Mouse (Mus musculus): ENCODE measurements around the gene Abhd13. TPM values are rescaled to one million over a fixed set of nuclear protein-coding genes. Genes with fewer than 3 reads are reported as not detected.

The Abhd13 gene
- total and polyA plus RNA-seq, 3 experiments, result 14.0 to 15.5 TPM; not detected in 1

DNA sequence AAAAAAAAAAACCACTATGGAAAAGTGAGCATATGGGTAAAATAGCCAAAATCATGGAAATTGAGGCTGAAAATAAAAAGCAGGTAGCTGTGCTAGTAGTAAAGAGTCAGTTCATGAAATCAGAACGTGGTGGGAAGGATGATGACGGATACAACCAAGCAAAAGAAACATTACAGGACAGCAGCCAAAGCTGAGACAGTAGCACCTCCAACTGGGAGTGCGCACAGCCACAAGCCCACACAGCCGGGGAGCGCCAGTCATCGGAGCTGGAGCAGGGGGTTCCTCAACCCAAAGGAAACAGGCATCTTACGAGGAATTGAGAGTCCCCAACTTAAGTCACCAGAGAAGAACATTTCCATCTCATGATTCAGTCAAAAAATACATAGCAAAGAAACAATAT lies 26.6 kb downstream of the Abhd13 start:
- no peaks in the 10 kb centered on the region for H3K9me3 ChIP-seq (replicated peaks; ENCODE audit: insufficient read depth, low read length)
- no peaks in the 10 kb centered on the region for H3K27me3 ChIP-seq (ENCODE audit: control insufficient read depth in 1 of 2, insufficient read depth in 2 of 2, low read length in 2 of 2)
- H3K4me1 ChIP-seq (ENCODE audit: control insufficient read depth in 1 of 2, insufficient read depth in 2 of 2, low read length in 2 of 2), result no peaks in the 10 kb centered on the region
- H3K9ac ChIP-seq (ENCODE audit: control insufficient read depth, low read depth, low read length, poor library complexity, severe bottlenecking), result no peak overlapping the region
- H3K4me3 ChIP-seq (ENCODE audit: control insufficient read depth in 1 of 2, insufficient read depth in 1 of 2, low read depth in 2 of 2, low read length in 2 of 2), result no peak overlapping the region
- H3K27ac ChIP-seq (ENCODE audit: control insufficient read depth, low read depth, low read length), result no peak overlapping the region
- H3K79me2 ChIP-seq (ENCODE audit: control insufficient read depth, insufficient read depth, low read length, poor library complexity), result no peaks in the 10 kb centered on the region
- TF ChIP-seq ZC3H11A (IDR thresholded peaks at IDR 0.05; ENCODE audit: low read depth, low read length) (no peak), ZMIZ1 (IDR thresholded peaks at IDR 0.05; ENCODE audit: low read depth, low read length) (no peak), TCF12 (IDR thresholded peaks at IDR 0.05; ENCODE audit: low read depth, low read length) (no peak), POLR2A (IDR thresholded peaks at IDR 0.05; ENCODE audit: control insufficient read depth in 1 of 2, insufficient read depth in 1 of 2, low read depth in 1 of 2, low read length in 2 of 2, poor library complexity in 1 of 2) (no peak), POLR2AphosphoS5 (IDR thresholded peaks at IDR 0.05; ENCODE audit: borderline replicate concordance, low read depth, low read length) (no peak), E2F4 (IDR thresholded peaks at IDR 0.05; ENCODE audit: borderline replicate concordance, low read depth, low read length) (no peak), RCOR1 (IDR thresholded peaks at IDR 0.05; ENCODE audit: low read depth, low read length) (no peak)
- DNase-seq (ENCODE audit: low read depth, low spot score), result no peak
- no peaks in the 10 kb centered on the region for H3K36me3 ChIP-seq (ENCODE audit: control insufficient read depth in 1 of 2, insufficient read depth in 2 of 2, low read length in 2 of 2)

DNA sequence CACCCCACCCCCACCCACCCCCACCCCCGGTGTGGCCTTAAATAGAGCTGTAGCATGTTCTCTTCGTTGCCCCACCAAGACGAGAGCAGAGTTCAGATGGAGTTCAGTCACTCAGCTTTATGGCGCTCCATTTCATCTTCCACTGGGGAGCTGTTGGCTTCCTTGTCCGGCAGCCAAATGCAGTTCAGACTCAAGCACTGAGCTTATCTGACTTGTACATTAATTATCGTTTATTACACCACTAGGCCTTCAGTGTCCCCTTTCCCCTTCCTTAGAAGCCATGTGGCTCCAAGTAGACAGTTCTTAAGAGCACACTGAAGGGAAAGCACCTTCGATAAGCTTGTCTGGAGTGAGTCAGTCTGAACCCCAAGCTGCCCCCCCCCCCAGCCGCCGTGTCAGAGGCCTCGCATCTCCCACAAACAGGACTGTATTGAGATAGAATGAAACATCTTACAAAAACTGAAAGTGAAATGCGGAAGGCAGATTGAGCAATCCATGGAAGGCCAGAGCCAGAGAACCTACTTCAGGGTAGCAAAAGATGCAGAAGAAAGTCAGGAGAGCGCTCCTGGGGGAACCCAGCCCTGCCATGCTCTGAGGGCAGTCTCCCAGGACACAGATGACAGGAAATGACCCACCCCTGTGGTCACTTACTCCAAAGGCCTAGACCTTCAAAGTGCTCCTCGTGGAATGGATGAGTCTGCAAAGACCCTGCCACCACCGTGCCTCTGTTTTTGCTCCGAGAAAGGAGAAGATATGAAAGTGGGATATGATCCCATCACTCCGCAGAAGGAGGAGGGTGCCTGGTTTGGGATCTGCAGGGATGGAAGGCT lies 28.9 kb downstream of the Abhd13 start, which contains the start of gene Tnfsf13b:
TSS of gene Tnfsf13b (plus strand) at position 312 of the 830 bp plus-strand sequence.
- H3K9ac ChIP-seq (ENCODE audit: control insufficient read depth, low read depth, low read length, poor library complexity, severe bottlenecking), result no peak within 1 kb of the TSS
- DNase-seq (ENCODE audit: low read depth, low spot score), result no peak

DNA sequence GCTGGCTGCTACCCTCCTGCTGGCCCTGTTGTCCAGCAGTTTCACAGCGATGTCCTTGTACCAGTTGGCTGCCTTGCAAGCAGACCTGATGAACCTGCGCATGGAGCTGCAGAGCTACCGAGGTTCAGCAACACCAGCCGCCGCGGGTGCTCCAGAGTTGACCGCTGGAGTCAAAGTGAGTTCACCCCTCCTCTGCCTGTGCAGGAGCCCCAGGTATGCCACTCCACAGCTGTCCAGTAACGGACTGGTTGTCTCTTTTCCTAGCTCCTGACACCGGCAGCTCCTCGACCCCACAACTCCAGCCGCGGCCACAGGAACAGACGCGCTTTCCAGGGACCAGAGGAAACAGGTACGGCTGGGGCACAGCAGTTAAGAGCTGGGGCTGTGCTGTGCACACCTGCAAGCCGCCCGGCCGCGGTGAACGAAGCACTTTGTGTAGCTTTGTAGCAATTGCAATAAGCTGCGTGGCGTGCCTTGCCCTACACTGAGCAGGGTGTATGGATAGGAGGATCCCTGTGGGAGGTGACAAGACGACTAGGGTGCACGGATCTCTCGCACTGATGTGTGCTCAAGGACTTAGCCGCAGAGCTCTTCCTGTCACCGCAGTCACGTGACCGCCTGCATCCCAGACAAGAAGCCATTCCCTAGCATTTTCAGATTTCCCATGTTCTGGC lies 29.6 kb downstream of the Abhd13 start:
- H3K4me3 ChIP-seq (ENCODE audit: control insufficient read depth in 1 of 2, insufficient read depth in 1 of 2, low read depth in 2 of 2, low read length in 2 of 2), result no peak overlapping the region
- H3K79me2 ChIP-seq (ENCODE audit: control insufficient read depth, insufficient read depth, low read length, poor library complexity), result no peaks in the 10 kb centered on the region
- no peak overlapping the region for H3K9ac ChIP-seq (ENCODE audit: control insufficient read depth, low read depth, low read length, poor library complexity, severe bottlenecking)
- DNase-seq (ENCODE audit: low read depth, low spot score), result no peak
- no peak for TF ChIP-seq SIN3A (IDR thresholded peaks at IDR 0.05; ENCODE audit: low read length)
- no peak for TF ChIP-seq ZKSCAN1 (IDR thresholded peaks at IDR 0.05; ENCODE audit: low read depth, low read length)
- no peak for TF ChIP-seq KAT2A (conservative IDR thresholded peaks at IDR 0.05; ENCODE audit: low read depth, low read length)
- TF ChIP-seq JUND (IDR thresholded peaks at IDR 0.05; ENCODE audit: low read depth, low read length), result no peak
- no peak for TF ChIP-seq CHD2 (IDR thresholded peaks at IDR 0.05; ENCODE audit: low read length)
- TF ChIP-seq POLR2AphosphoS5 (IDR thresholded peaks at IDR 0.05; ENCODE audit: borderline replicate concordance, low read depth, low read length), result no peak
- no peak for TF ChIP-seq TAL1 (IDR thresholded peaks at IDR 0.05; ENCODE audit: low read length)
- H3K9me3 ChIP-seq (replicated peaks; ENCODE audit: insufficient read depth, low read length), result no peaks in the 10 kb centered on the region
- H3K27me3 ChIP-seq (ENCODE audit: control insufficient read depth in 1 of 2, insufficient read depth in 2 of 2, low read length in 2 of 2), result no peaks in the 10 kb centered on the region
- H3K36me3 ChIP-seq (ENCODE audit: control insufficient read depth in 1 of 2, insufficient read depth in 2 of 2, low read length in 2 of 2), result no peaks in the 10 kb centered on the region
- no peaks in the 10 kb centered on the region for H3K4me1 ChIP-seq (ENCODE audit: control insufficient read depth in 1 of 2, insufficient read depth in 2 of 2, low read length in 2 of 2)
- H3K27ac ChIP-seq (ENCODE audit: control insufficient read depth, low read depth, low read length), result no peak overlapping the region

More for the DNA sequence above, 28.9 kb downstream of the Abhd13 start, which contains the start of gene Tnfsf13b:
- H3K4me3 ChIP-seq (ENCODE audit: control insufficient read depth in 1 of 2, insufficient read depth in 1 of 2, low read depth in 2 of 2, low read length in 2 of 2), result no peak within 1 kb of the TSS
- H3K27me3 ChIP-seq (ENCODE audit: control insufficient read depth in 1 of 2, insufficient read depth in 2 of 2, low read length in 2 of 2), result no peaks in the 10 kb centered on the region
- H3K36me3 ChIP-seq (ENCODE audit: control insufficient read depth in 1 of 2, insufficient read depth in 2 of 2, low read length in 2 of 2), result no peaks in the 10 kb centered on the region
- H3K27ac ChIP-seq (ENCODE audit: control insufficient read depth, low read depth, low read length), result no peak within 1 kb of the TSS
- H3K79me2 ChIP-seq (ENCODE audit: control insufficient read depth, insufficient read depth, low read length, poor library complexity), result no peaks in the 10 kb centered on the region
- no peaks in the 10 kb centered on the region for H3K4me1 ChIP-seq (ENCODE audit: control insufficient read depth in 1 of 2, insufficient read depth in 2 of 2, low read length in 2 of 2)
- H3K9me3 ChIP-seq (replicated peaks; ENCODE audit: insufficient read depth, low read length), result no peaks in the 10 kb centered on the region
- TF ChIP-seq UBTF (IDR thresholded peaks at IDR 0.05; ENCODE audit: borderline replicate concordance, insufficient read depth, low read depth, low read length) (no peak), NELFE (IDR thresholded peaks at IDR 0.05; ENCODE audit: low read depth, low read length) (no peak), ETS1 (IDR thresholded peaks at IDR 0.05; ENCODE audit: low read depth, low read length) (no peak), POLR2AphosphoS2 (IDR thresholded peaks at IDR 0.05; ENCODE audit: low read length) (no peak), EP300 (IDR thresholded peaks at IDR 0.05; ENCODE audit: low read depth in 1 of 2, low read length in 2 of 2) (no peak), TAL1 (IDR thresholded peaks at IDR 0.05; ENCODE audit: low read length) (no peak), KAT2A (conservative IDR thresholded peaks at IDR 0.05; ENCODE audit: low read depth, low read length) (no peak), RAD21 (IDR thresholded peaks at IDR 0.05; ENCODE audit: low read depth, low read length) (no peak), HCFC1 (IDR thresholded peaks at IDR 0.05; ENCODE audit: low read depth, low read length) (no peak), ELF1 (IDR thresholded peaks at IDR 0.05; ENCODE audit: low read depth, low read length) (no peak), SIN3A (IDR thresholded peaks at IDR 0.05; ENCODE audit: low read length) (no peak)

Measured in MEL (cell line).